Mouse (Mus musculus) layer of hippocampus, adult 2 months (tissue): Measurements from ENCODE around the gene Grxcr1. TPM values are rescaled to one million over a fixed set of nuclear protein-coding genes. Genes with fewer than 3 reads are reported as not detected.
A peak's percentile ranks its signal among the peaks of the same experiment; 100 is the strongest.

ENCODE experiments used
- DNase-seq, 2 experiments: peaks; one replicate each; pipeline ENCODE4 v3.0.0; 2022; ENCODE audit warnings: low spot score in 2 of 2
- H3K27ac ChIP-seq: fragments of 200-600 bp; 2 replicates; pipeline ENCODE4 v1.8.1; 2022
- H3K4me3 ChIP-seq: fragments of 200-600 bp; 2 replicates; pipeline ENCODE4 v1.8.1; 2022; ENCODE audit warnings: mild to moderate bottlenecking
- CTCF ChIP-seq: fragments of 200-600 bp; conservative IDR thresholded peaks from 2 replicates; pipeline ENCODE4 v1.8.1; 2022; ENCODE audit warnings: antibody characterized with exemption, mild to moderate bottlenecking, moderate library complexity
- total RNA-seq, 2 experiments: library from RNA; stranded (reverse); gene quantifications; 2 replicates each; pipeline ENCODE4 v1.2.3; 2021

Grxcr1 gene
- total RNA-seq, 2 experiments from 2014 or later: not detected

- DNase-seq: no peak
- Histone ChIP-seq H3K27ac (no peak overlapping the region), H3K4me3 (no peak overlapping the region)
- TF ChIP-seq CTCF: peak; percentile 79
These were observed 89.2 kb downstream of the Grxcr1 start for GRCm38 (mm10) chr5:68120880-68121279.

- no peak for TF ChIP-seq CTCF
- no peak for DNase-seq
- no peak overlapping the region for H3K27ac ChIP-seq
- no peak overlapping the region for H3K4me3 ChIP-seq
These were observed 91.2 kb downstream of the Grxcr1 start for GRCm38 (mm10) chr5:68122883-68123282.

DNA sequence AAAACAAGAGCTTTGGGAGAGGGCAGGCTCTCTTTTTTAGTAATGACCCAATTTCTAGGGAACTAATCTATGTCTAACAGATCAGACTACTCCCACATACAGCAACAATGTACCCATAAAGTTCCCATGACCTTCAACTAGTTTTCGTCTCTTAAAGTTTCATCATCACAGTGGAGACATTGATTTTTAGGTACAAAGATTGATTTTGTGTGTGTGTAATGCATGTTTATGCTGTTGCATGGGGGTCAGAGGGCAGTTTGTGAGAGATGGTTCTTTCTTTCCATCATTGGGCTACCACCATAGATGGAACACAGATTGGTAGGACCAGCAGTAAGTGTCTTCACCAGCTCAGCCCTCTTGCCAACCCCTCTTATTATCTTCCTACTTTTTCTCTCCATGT lies 93.8 kb downstream of the Grxcr1 start:
- no peak for TF ChIP-seq CTCF
- Histone ChIP-seq H3K27ac (no peak overlapping the region), H3K4me3 (no peak overlapping the region)
- DNase-seq: no peak

DNA sequence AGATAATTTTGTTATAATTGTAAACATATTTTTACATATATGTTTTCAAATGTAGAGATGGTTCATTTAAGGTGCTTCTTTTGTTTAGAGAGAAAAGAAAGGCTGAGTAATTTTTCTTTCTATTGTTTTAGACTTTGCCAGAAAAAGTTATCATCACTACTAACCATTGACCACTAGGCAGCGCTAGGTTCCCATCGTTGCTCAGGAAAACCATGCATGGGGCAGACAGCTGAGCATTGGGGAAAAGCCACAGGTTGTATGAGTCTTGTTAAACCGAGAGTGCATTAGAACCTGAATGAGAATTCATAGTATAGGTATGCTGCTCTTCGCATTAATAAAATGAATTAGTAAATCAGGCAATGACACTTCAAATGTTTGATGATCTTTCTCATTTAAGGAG lies 96.8 kb downstream of the Grxcr1 start:
- TF ChIP-seq CTCF: peak; percentile 89
- no peak overlapping the region for H3K27ac ChIP-seq
- peak; percentile 29 to 41 for DNase-seq
- no peak overlapping the region for H3K4me3 ChIP-seq

GRCm38 (mm10) chr5:68128821-68129608 lies 97.4 kb downstream of the Grxcr1 start:
- Histone ChIP-seq H3K27ac (no peak overlapping the region), H3K4me3 (no peak overlapping the region)
- DNase-seq: no peak
- TF ChIP-seq CTCF: no peak

DNA sequence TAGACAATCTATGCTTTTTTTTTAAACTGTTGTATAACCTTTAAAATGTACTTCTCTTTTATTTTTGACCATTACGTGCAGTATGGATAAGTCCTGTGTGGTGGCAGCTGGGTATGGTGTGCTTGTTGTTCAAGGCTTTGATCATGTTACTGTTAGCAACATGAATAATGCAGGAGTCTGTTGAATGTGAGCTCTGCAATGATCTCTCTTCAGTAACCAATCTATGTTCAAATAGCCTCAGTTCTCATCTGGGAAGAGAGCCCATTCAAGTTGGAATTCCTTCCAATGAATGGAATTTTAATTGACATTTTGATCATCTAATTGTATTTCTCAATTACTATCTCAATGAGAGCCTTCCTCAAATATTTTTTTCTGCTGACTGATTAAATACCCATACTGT lies 115.2 kb downstream of the Grxcr1 start:
- DNase-seq: no peak

GRCm38 (mm10) chr5:68149946-68150345 lies 118.3 kb downstream of the Grxcr1 start:
- DNase-seq: peak; percentile 11 to 18
- H3K4me3 ChIP-seq: no peak overlapping the region
- H3K27ac ChIP-seq: no peak overlapping the region
- no peak for TF ChIP-seq CTCF

More for the DNA sequence above, 115.2 kb downstream of the Grxcr1 start:
- no peak overlapping the region for H3K4me3 ChIP-seq
- H3K27ac ChIP-seq: no peak overlapping the region
- no peak for TF ChIP-seq CTCF

- no peak overlapping the region for H3K27ac ChIP-seq
- DNase-seq: no peak
- no peak for TF ChIP-seq CTCF
- no peak overlapping the region for H3K4me3 ChIP-seq
These were observed 118.9 kb downstream of the Grxcr1 start for GRCm38 (mm10) chr5:68150347-68151043.

DNA sequence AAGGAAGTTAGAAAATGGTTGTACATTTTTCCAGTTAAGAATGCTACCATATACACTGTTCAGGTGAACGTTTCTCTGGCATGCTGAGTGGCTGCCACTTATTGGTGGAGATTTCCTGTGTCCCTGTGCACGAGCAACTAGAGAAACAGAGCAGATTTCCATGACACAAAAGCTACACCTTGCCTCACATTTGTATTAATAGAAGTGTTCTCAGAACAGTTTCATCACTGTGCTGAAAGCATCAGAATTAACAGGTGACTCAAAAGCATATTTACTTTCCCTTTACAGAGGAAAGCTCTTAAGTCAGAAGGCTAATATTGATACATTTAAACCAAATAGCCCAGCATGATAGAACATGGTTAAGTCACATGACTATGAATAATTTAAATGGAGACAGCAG lies 130.9 kb downstream of the Grxcr1 start:
- TF ChIP-seq CTCF: no peak
- Histone ChIP-seq H3K4me3 (no peak overlapping the region), H3K27ac (no peak overlapping the region)
- no peak for DNase-seq

DNA sequence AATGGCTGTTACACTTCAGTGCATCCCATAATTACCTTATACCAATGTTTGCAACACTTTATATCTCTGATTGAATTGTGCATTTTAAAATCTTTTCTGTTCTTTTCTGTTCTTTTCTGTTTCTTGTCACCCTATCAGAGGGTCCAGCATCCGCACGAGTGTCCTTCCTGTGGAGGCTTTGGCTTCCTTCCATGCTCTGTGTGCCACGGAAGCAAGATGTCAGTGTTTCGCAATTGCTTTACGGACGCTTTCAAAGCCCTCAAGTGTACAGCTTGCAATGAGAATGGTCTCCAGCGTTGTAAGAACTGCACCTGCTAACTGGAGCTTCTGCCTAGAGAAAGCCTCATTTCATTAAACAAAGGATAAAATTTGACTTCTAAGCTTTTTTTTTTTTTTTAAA lies 134.3 kb downstream of the Grxcr1 start:
- Histone ChIP-seq H3K4me3 (no peak overlapping the region), H3K27ac (no peak overlapping the region)
- no peak for DNase-seq
- TF ChIP-seq CTCF: no peak

Other genes starting within 250 kb of the Grxcr1 start
- gene Atp8a1, start 184.4 kb upstream of the Grxcr1 start, total RNA-seq: 100 to 1,000 TPM; 175 to 184 TPM
- not detected for gene Gm5108, start 90.2 kb upstream of the Grxcr1 start, total RNA-seq
- gene Gm21905, start 85.4 kb upstream of the Grxcr1 start, total RNA-seq: not detected